Mouse (Mus musculus): ENCODE measurements at regions not wholly inside any gene's neighbourhood (a gene's known extent, or its start where the extent isn't known, plus 50 kb on each side); places are given as distances from the start of the nearest gene placed in this dataset.

DNA sequence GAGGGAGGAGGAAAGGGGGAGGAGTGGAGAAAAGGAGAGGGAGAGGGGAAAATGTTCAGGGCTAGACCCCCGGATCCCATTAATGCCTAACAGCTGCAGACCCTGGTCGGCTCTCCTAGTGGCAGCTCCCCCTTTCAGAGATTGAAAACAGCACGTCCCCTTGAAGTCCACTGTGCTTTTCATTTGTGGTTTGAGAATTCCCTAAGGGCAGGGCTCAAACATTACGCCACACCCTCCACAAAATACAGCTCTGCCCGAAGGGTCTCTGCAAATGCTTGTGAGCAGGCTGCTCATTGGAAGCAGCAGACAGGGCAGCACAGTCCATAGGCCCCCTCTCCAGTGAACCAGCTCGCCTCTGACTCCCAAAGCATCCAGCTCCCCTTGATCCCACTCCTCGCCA, 159.3 kb upstream of the Ctnnb1 start:
- no peak overlapping the region for H3K9ac ChIP-seq
- no peaks in the 10 kb centered on the region for H3K9me3 ChIP-seq
- H3K27ac ChIP-seq = peak overlapping the region; percentile 88
- no peaks in the 10 kb centered on the region for H3K36me3 ChIP-seq
- H3K4me2 ChIP-seq (replicated peaks) = no peak overlapping the region
- WGBS = 11% methylated on average over 7 of the region's 7 CpGs
- H3K4me3 ChIP-seq = no peak overlapping the region
- ATAC-seq (ENCODE audit: insufficient number of reproducible peaks, insufficient read depth, low FRiP score, low TSS enrichment) = peak; percentile 87
- peaks cover 36% of the 10 kb centered on the region for H3K4me1 ChIP-seq
- H3K27me3 ChIP-seq = no peaks in the 10 kb centered on the region

GRCm38 (mm10) chr9:120770886-120771285, 158.1 kb upstream of the Ctnnb1 start:
- Histone ChIP-seq H3K27ac (peak overlapping the region; percentile 88), H3K27me3 (no peaks in the 10 kb centered on the region), H3K36me3 (no peaks in the 10 kb centered on the region), H3K4me1 (peaks cover 36% of the 10 kb centered on the region), H3K9me3 (no peaks in the 10 kb centered on the region), H3K4me3 (no peak overlapping the region), H3K4me2 (replicated peaks) (no peak overlapping the region), H3K9ac (no peak overlapping the region)
- ATAC-seq (ENCODE audit: insufficient number of reproducible peaks, insufficient read depth, low FRiP score, low TSS enrichment) = no peak
- WGBS = 55% methylated on average over 1 of the region's 1 CpGs

DNA sequence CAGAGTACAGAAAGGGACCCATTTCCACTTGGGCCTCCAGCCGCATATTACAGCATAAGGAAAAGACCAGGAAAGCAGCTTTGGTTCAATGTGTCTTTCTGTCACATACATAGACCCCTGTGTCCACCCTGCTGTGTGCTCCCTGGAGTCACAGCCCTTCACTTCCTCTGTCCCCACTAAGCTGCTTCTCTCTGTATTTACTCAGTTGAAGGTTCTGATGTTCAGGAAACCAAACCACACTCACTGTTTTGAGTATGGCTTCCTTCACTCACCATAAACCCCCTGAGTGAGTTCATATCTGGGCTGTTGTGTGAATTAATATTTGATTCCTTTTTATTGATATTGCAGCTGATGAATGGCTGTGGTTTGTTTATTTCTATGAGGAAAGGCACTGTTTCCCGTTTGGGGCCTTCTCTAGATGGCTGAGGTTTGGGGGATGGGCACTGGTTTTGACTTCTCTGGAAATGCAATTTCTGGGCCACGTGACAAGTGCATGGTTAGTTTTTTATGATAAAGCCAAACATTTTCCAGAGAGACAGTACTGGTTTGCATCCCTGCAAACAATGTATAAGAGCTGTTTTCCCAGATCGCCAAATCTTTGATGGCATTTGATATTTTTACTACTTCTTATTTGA, 157.0 kb upstream of the Ctnnb1 start:
- Histone ChIP-seq H3K27me3 (no peaks in the 10 kb centered on the region), H3K4me2 (replicated peaks) (no peak overlapping the region), H3K9ac (no peak overlapping the region), H3K27ac (peak overlapping the region; percentile 47; the same call in 1 of the 2 replicates), H3K36me3 (no peaks in the 10 kb centered on the region), H3K4me3 (no peak overlapping the region), H3K9me3 (no peaks in the 10 kb centered on the region), H3K4me1 (peaks cover 36% of the 10 kb centered on the region)
- ATAC-seq (ENCODE audit: insufficient number of reproducible peaks, insufficient read depth, low FRiP score, low TSS enrichment) = no peak
- 56% methylated on average over 4 of the region's 4 CpGs for WGBS

DNA sequence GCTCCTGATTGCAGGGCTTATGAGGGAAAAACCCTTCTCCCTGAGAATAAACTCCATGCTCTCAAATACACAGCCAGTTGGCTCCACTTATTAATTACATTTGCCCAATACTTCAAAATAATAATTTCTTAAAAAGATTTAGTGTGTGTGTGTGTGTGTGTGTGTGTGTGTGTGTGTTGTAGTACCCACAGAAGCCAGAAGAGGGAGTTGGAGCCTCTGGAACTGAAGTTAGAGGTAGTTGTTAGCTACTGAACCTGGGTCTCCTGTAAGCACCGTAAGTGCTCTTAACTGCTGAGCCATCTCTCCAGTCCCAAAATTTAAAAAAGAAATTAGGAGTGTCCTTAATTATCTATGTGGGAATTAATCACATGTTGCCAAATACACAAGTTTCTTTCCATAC, 154.8 kb upstream of the Ctnnb1 start:
- no peak for ATAC-seq (ENCODE audit: insufficient number of reproducible peaks, insufficient read depth, low FRiP score, low TSS enrichment)
- 96% methylated on average over 1 of the region's 1 CpGs for WGBS
- no peaks in the 10 kb centered on the region for H3K9me3 ChIP-seq
- no peaks in the 10 kb centered on the region for H3K27me3 ChIP-seq
- no peak overlapping the region for H3K4me2 ChIP-seq (replicated peaks)
- H3K4me3 ChIP-seq = no peak overlapping the region
- no peak overlapping the region for H3K9ac ChIP-seq
- no peak overlapping the region for H3K27ac ChIP-seq
- peaks cover 38% of the 10 kb centered on the region for H3K4me1 ChIP-seq
- H3K36me3 ChIP-seq = no peaks in the 10 kb centered on the region

- H3K4me2 ChIP-seq (replicated peaks) = no peak overlapping the region
- no peak overlapping the region for H3K27ac ChIP-seq
- WGBS = 13% methylated on average over 1 of the region's 1 CpGs
- H3K4me3 ChIP-seq = no peak overlapping the region
- no peaks in the 10 kb centered on the region for H3K27me3 ChIP-seq
- H3K9me3 ChIP-seq = no peaks in the 10 kb centered on the region
- peaks cover 35% of the 10 kb centered on the region for H3K4me1 ChIP-seq
- H3K9ac ChIP-seq = no peak overlapping the region
- H3K36me3 ChIP-seq = no peaks in the 10 kb centered on the region
- ATAC-seq (ENCODE audit: insufficient number of reproducible peaks, insufficient read depth, low FRiP score, low TSS enrichment) = no peak
Measured at GRCm38 (mm10) chr9:120774772-120775171, 154.2 kb upstream of the Ctnnb1 start.

- no peak overlapping the region for H3K9ac ChIP-seq
- 71% methylated on average over 3 of the region's 3 CpGs for WGBS
- no peak for ATAC-seq (ENCODE audit: insufficient number of reproducible peaks, insufficient read depth, low FRiP score, low TSS enrichment)
Measured at GRCm38 (mm10) chr9:120775721-120776120, 153.3 kb upstream of the Ctnnb1 start.

GRCm38 (mm10) chr9:120776456-120777001, 152.5 kb upstream of the Ctnnb1 start:
- no peak for ATAC-seq (ENCODE audit: insufficient number of reproducible peaks, insufficient read depth, low FRiP score, low TSS enrichment)
- Histone ChIP-seq H3K27ac (0 out of 2 replicates have a peak overlapping the region, but pooled peaks have one; percentile 46), H3K27me3 (no peaks in the 10 kb centered on the region), H3K9me3 (no peaks in the 10 kb centered on the region), H3K9ac (no peak overlapping the region), H3K36me3 (no peaks in the 10 kb centered on the region), H3K4me1 (peaks cover 18% of the 10 kb centered on the region; the same call in 1 of the 2 replicates), H3K4me3 (no peak overlapping the region), H3K4me2 (replicated peaks) (no peak overlapping the region)
- 60% methylated on average over 4 of the region's 4 CpGs for WGBS

More at GRCm38 (mm10) chr9:120775721-120776120, 153.3 kb upstream of the Ctnnb1 start:
- no peak overlapping the region for H3K4me3 ChIP-seq
- peaks cover 26% of the 10 kb centered on the region; the same call in 1 of the 2 replicates for H3K4me1 ChIP-seq
- no peaks in the 10 kb centered on the region for H3K27me3 ChIP-seq
- no peaks in the 10 kb centered on the region for H3K36me3 ChIP-seq
- H3K9me3 ChIP-seq = no peaks in the 10 kb centered on the region
- no peak overlapping the region for H3K4me2 ChIP-seq (replicated peaks)
- H3K27ac ChIP-seq = 0 out of 2 replicates have a peak overlapping the region, but pooled peaks have one; percentile 36

DNA sequence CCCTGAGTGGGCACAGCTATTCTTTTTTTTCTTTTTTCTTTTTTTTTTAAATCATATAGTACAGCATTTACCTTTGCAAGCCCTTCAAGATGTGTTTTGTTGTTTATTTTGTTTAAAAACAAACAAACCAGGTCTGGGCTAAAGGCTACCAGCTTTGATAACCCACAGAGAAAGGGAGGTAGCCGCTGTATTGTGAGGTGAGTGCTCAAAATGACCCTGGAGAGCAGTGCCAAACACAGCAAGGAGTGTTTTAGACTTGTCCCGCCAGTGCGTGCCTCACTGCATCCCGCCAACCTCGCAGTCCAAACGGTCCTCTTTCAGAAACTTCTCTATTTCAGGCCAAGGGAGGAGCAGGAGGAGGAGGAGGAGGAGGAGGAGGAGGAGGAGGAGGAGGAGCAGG, 152.0 kb upstream of the Ctnnb1 start:
- Histone ChIP-seq H3K9ac (no peak overlapping the region), H3K9me3 (no peaks in the 10 kb centered on the region), H3K27me3 (no peaks in the 10 kb centered on the region), H3K4me1 (peaks cover 13% of the 10 kb centered on the region; the same call in 1 of the 2 replicates), H3K36me3 (no peaks in the 10 kb centered on the region), H3K27ac (0 out of 2 replicates have a peak overlapping the region, but pooled peaks have one; percentile 46), H3K4me2 (replicated peaks) (no peak overlapping the region), H3K4me3 (no peak overlapping the region)
- 59% methylated on average over 6 of the region's 6 CpGs for WGBS
- ATAC-seq (ENCODE audit: insufficient number of reproducible peaks, insufficient read depth, low FRiP score, low TSS enrichment) = no peak

- no peak for ATAC-seq (ENCODE audit: insufficient number of reproducible peaks, insufficient read depth, low FRiP score, low TSS enrichment)
- Histone ChIP-seq H3K4me3 (no peak overlapping the region), H3K9me3 (no peaks in the 10 kb centered on the region), H3K27me3 (no peaks in the 10 kb centered on the region), H3K27ac (no peak overlapping the region), H3K4me1 (peaks cover 8% of the 10 kb centered on the region; the same call in 1 of the 2 replicates), H3K9ac (no peak overlapping the region), H3K36me3 (no peaks in the 10 kb centered on the region), H3K4me2 (replicated peaks) (no peak overlapping the region)
- WGBS = 76% methylated on average over 10 of the region's 10 CpGs
Measured at GRCm38 (mm10) chr9:120777501-120777900, 151.5 kb upstream of the Ctnnb1 start.

- Histone ChIP-seq H3K4me2 (replicated peaks) (no peak overlapping the region), H3K27me3 (no peaks in the 10 kb centered on the region), H3K9me3 (no peaks in the 10 kb centered on the region), H3K4me3 (no peak overlapping the region), H3K9ac (no peak overlapping the region), H3K4me1 (0 out of 2 replicates have a peak, but pooled peaks cover 8% of the 10 kb centered on the region), H3K27ac (peak overlapping the region; percentile 38; the same call in 1 of the 2 replicates), H3K36me3 (no peaks in the 10 kb centered on the region)
- WGBS = 20% methylated on average over 2 of the region's 2 CpGs
- no peak for ATAC-seq (ENCODE audit: insufficient number of reproducible peaks, insufficient read depth, low FRiP score, low TSS enrichment)
Measured at GRCm38 (mm10) chr9:120778423-120778822, 150.6 kb upstream of the Ctnnb1 start.

DNA sequence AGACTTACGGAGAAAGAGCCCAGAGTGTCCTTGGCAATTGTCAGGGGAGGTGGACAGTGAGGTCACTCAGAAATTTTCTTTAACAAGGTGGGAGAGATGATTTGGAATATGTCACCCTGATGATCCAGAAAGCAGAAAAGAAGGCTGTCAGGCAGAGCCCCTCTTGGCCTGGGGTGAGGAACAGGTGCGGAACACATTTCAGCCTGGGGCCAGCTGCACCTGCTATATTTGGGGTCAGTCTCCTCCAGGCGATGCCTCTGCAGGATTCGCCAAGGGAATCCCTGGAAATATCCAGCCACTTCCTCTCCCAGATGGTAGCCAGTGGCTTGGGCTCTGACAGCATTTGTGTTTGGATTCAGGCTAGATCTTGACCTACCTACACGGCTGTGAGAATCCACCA, 134.8 kb upstream of the Ctnnb1 start:
- H3K27me3 ChIP-seq = no peaks in the 10 kb centered on the region; the same call in 1 of the 2 replicates
- no peak for ATAC-seq (ENCODE audit: insufficient number of reproducible peaks, insufficient read depth, low FRiP score, low TSS enrichment)
- WGBS = 87% methylated on average over 5 of the region's 5 CpGs
- no peak overlapping the region for H3K4me2 ChIP-seq (replicated peaks)
- H3K9ac ChIP-seq = no peak overlapping the region
- no peak overlapping the region for H3K4me3 ChIP-seq
- no peak overlapping the region for H3K27ac ChIP-seq
- H3K9me3 ChIP-seq = peaks cover 17% of the 10 kb centered on the region
- no peaks in the 10 kb centered on the region for H3K36me3 ChIP-seq
- 0 out of 2 replicates have a peak, but pooled peaks cover 5% of the 10 kb centered on the region for H3K4me1 ChIP-seq
